Mouse (Mus musculus) forebrain, embryonic 13.5 days (tissue): ENCODE measurements at regions not wholly inside any gene's neighbourhood (a gene's known extent, or its start where the extent isn't known, plus 50 kb on each side); places are given as distances from the start of the nearest gene placed in this dataset.

ENCODE experiments used
- ATAC-seq: fragments of 200-750 bp; cut with Nextera tagmentation; 2 replicates; pipeline ENCODE4 v1.8.0; 2017
- H3K27ac ChIP-seq: fragments of 300-500 bp; sonication (generic); 2 replicates; pipeline ENCODE4 v1.5.1; 2015; ENCODE audit warnings: inconsistent platforms, mild to moderate bottlenecking, moderate library complexity
- H3K27me3 ChIP-seq: fragments of 300-500 bp; sonication (generic); 2 replicates; pipeline ENCODE4 v1.6.1; 2015; ENCODE audit warnings: mild to moderate bottlenecking, inconsistent platforms
- H3K36me3 ChIP-seq: fragments of 300-500 bp; sonication (generic); 2 replicates; pipeline ENCODE4 v1.6.1; 2015; ENCODE audit warnings: mild to moderate bottlenecking, inconsistent platforms; ENCODE audit not compliant: poor library complexity, severe bottlenecking
- H3K4me1 ChIP-seq: fragments of 300-500 bp; sonication (generic); 2 replicates; pipeline ENCODE4 v1.6.1; 2015; ENCODE audit warnings: inconsistent platforms
- H3K4me2 ChIP-seq: fragments of 300-500 bp; sonication (generic); 2 replicates; pipeline ENCODE4 v1.6.1; 2015; ENCODE audit warnings: inconsistent platforms, mild to moderate bottlenecking, moderate library complexity
- H3K4me3 ChIP-seq: fragments of 300-500 bp; sonication (generic); 2 replicates; pipeline ENCODE4 v1.5.1; 2015; ENCODE audit warnings: mild to moderate bottlenecking, inconsistent platforms
- H3K9ac ChIP-seq: fragments of 300-500 bp; sonication (generic); 2 replicates; pipeline ENCODE4 v1.6.1; 2015; ENCODE audit warnings: mild to moderate bottlenecking, inconsistent platforms
- H3K9me3 ChIP-seq: fragments of 300-500 bp; sonication (generic); replicated peaks from 2 replicates; pipeline ENCODE4 v1.6.1; 2016; ENCODE audit warnings: inconsistent platforms
- WGBS: fragments of 180-500 bp; shearing (Covaris S2); methylation state at CpG from one replicate; pipeline ENCODE4 v1.1.7; 2015; 5-methylcytosine and 5-hydroxymethylcytosine counted together

GRCm38 (mm10) chr19:59831304-59831703 is 112.2 kb downstream of the Rab11fip2 start:
- Histone ChIP-seq H3K9me3 (no peaks in the 10 kb centered on the region), H3K4me2 (no peak overlapping the region)
- no peak for ATAC-seq

GRCm38 (mm10) chr19:59837138-59837537 is 106.3 kb downstream of the Rab11fip2 start:
- WGBS = 72% methylated on average over 4 of the region's 4 CpGs
- Histone ChIP-seq H3K27me3 (no peaks in the 10 kb centered on the region), H3K36me3 (no peaks in the 10 kb centered on the region), H3K4me2 (no peak overlapping the region), H3K4me1 (peaks cover 7% of the 10 kb centered on the region), H3K9me3 (no peaks in the 10 kb centered on the region), H3K4me3 (no peak overlapping the region), H3K9ac (no peak overlapping the region), H3K27ac (no peak overlapping the region)
- ATAC-seq = no peak

More at GRCm38 (mm10) chr19:59831304-59831703, 112.2 kb downstream of the Rab11fip2 start:
- WGBS = 89% methylated on average over 4 of the region's 4 CpGs
- no peak overlapping the region for H3K9ac ChIP-seq
- no peaks in the 10 kb centered on the region for H3K36me3 ChIP-seq
- no peaks in the 10 kb centered on the region for H3K4me1 ChIP-seq
- H3K27me3 ChIP-seq = no peaks in the 10 kb centered on the region
- H3K4me3 ChIP-seq = no peak overlapping the region
- no peak overlapping the region for H3K27ac ChIP-seq

DNA sequence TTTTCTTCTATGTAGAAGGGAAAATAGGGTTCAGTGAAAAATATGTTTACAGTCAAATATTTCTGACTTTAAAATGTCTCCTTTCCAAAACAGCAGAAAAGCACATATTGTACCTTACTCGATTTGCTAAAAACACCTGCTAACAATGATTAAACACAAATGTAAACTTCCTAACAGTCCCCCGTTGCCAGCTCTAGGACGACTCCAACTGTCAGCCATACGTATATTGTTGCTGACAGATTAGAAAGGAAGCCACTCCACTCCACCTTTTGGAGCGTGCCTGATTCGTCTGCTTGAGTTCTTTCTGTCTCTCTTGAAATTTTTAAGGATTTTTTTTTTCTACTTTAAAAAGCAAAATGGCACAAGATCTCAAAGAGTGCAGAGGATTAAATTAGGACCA is 105.8 kb downstream of the Rab11fip2 start:
- WGBS = 55% methylated on average over 6 of the region's 6 CpGs
- H3K4me2 ChIP-seq = no peak overlapping the region
- no peak overlapping the region for H3K9ac ChIP-seq
- H3K4me1 ChIP-seq = peaks cover 7% of the 10 kb centered on the region
- H3K27ac ChIP-seq = no peak overlapping the region
- no peaks in the 10 kb centered on the region for H3K36me3 ChIP-seq
- no peaks in the 10 kb centered on the region for H3K9me3 ChIP-seq
- H3K4me3 ChIP-seq = no peak overlapping the region
- no peak; the same call in 1 of the 2 replicates for ATAC-seq
- no peaks in the 10 kb centered on the region for H3K27me3 ChIP-seq

GRCm38 (mm10) chr19:59844270-59844669 is 99.2 kb downstream of the Rab11fip2 start:
- H3K4me2 ChIP-seq = no peak overlapping the region
- H3K4me1 ChIP-seq = 0 out of 2 replicates have a peak, but pooled peaks cover 7% of the 10 kb centered on the region
- 87% methylated on average over 3 of the region's 3 CpGs for WGBS
- H3K9ac ChIP-seq = no peak overlapping the region
- no peak overlapping the region for H3K27ac ChIP-seq
- no peaks in the 10 kb centered on the region for H3K27me3 ChIP-seq
- no peaks in the 10 kb centered on the region for H3K9me3 ChIP-seq
- no peaks in the 10 kb centered on the region for H3K36me3 ChIP-seq
- ATAC-seq = no peak
- no peak overlapping the region for H3K4me3 ChIP-seq

- WGBS = 87% methylated on average over 1 of the region's 1 CpGs
- no peak overlapping the region for H3K27ac ChIP-seq
Observed at GRCm38 (mm10) chr19:59846807-59847206, 96.6 kb downstream of the Rab11fip2 start.

GRCm38 (mm10) chr19:59850696-59851095 is 92.8 kb downstream of the Rab11fip2 start:
- Histone ChIP-seq H3K27me3 (no peaks in the 10 kb centered on the region), H3K4me2 (no peak overlapping the region), H3K9me3 (no peaks in the 10 kb centered on the region), H3K27ac (no peak overlapping the region), H3K4me1 (peaks cover 20% of the 10 kb centered on the region), H3K4me3 (no peak overlapping the region), H3K9ac (no peak overlapping the region), H3K36me3 (no peaks in the 10 kb centered on the region)
- WGBS = 57% methylated on average over 5 of the region's 5 CpGs
- no peak for ATAC-seq

More at GRCm38 (mm10) chr19:59846807-59847206, 96.6 kb downstream of the Rab11fip2 start:
- no peak for ATAC-seq
- no peak overlapping the region for H3K9ac ChIP-seq
- H3K4me2 ChIP-seq = no peak overlapping the region
- no peaks in the 10 kb centered on the region for H3K36me3 ChIP-seq
- H3K4me1 ChIP-seq = 0 out of 2 replicates have a peak, but pooled peaks cover 11% of the 10 kb centered on the region
- no peaks in the 10 kb centered on the region for H3K27me3 ChIP-seq
- no peak overlapping the region for H3K4me3 ChIP-seq
- no peaks in the 10 kb centered on the region for H3K9me3 ChIP-seq

DNA sequence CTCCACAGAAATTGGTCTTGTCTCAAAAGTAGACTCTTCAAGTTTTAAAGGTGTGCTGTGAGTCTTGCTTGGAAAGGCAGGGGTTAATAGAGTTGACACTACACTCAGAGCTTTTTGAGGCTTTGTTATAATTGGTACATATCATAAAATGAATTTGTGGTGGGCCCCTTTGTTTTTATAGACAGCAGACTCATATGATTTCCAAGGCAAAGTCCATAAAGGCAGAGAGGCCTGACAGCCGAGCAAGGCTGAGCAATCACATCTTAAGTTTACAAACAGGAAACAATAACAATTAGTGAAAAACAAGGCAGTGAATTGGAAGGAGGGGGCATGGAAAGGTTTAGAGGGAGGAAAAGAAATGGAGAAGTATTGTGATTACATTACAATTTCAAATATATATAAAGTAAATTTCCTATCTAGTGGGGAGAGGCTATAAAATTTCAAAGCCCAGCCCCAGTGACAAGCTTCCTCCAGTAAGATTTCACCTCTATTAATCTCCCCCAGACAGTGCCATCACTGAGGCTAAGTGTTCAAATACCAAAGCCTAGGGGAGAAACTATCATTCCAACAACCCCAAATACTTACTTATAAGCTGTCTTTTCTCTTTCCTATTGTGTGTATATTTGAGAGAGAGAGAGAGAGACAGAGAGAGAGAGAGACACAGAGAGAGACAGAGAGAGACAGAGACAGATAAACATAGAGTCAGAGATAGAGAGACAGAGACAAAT is 91.3 kb downstream of the Rab11fip2 start:
- Histone ChIP-seq H3K36me3 (no peaks in the 10 kb centered on the region), H3K4me3 (no peak overlapping the region), H3K9me3 (no peaks in the 10 kb centered on the region), H3K4me2 (no peak overlapping the region), H3K9ac (no peak overlapping the region), H3K27ac (no peak overlapping the region), H3K4me1 (peaks cover 20% of the 10 kb centered on the region), H3K27me3 (no peaks in the 10 kb centered on the region)
- WGBS = 47% methylated on average over 1 of the region's 1 CpGs
- ATAC-seq = no peak
